Mouse (Mus musculus) spleen, adult 2 months (tissue): ENCODE results near the gene Cdc7.

Experiments used
- CTCF ChIP-seq: fragments of 200-500 bp; IDR thresholded peaks from 2 replicates; pipeline ENCODE4 v1.5.1; 2011; ENCODE audit warnings: mild to moderate bottlenecking, inconsistent platforms; ENCODE audit not compliant: insufficient read depth, insufficient read length, insufficient replicate concordance; ENCODE audit errors: extremely low read depth
- POLR2A ChIP-seq: fragments of 200-500 bp; IDR thresholded peaks from 2 replicates; pipeline ENCODE4 v1.6.1; 2011; ENCODE audit warnings: low read depth, low read length, inconsistent platforms

DNA sequence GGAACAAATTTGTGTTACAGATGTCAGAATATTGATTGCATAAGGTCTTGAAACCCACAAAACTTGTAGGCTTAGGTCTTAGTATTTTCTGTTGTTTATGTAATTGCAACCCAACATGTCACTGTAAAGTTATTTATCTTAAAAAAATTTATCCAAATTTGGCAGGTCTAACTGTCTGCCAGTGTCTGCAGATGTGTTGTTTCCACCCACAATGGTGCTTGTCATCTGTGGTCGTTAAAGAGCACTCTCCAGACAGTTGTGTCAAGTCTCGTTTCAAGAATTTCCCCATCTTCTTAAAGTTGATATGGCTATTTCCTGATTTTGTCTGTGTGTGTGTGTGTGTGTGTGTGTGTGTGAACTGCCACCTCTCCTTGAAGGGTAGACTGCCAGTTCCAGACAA lies 21.5 kb downstream of the Cdc7 start:
- TF ChIP-seq POLR2A (no peak), CTCF (no peak)
